Mouse (Mus musculus): ENCODE results near the gene Slc12a5.

- TF ChIP-seq GATA1 (IDR thresholded peaks at IDR 0.05; ENCODE audit: low read length) (no peak), TAL1 (IDR thresholded peaks at IDR 0.05; ENCODE audit: low read length) (no peak)
Observed at GRCm38 (mm10) chr2:165043729-165044128, 83.1 kb downstream of the Slc12a5 start.

All from erythroblast, embryonic 14.5 days (primary cell).